ENCODE assay signal across 9 mouse cellular contexts in genomic region chr7:28944756-28945415, GRCm38 (mm10). TPM values are rescaled to one million over a fixed set of nuclear protein-coding genes. Genes with fewer than 3 reads are reported as not detected.
A peak's percentile ranks its signal among the peaks of the same experiment; 100 is the strongest.
DNase-seq lines count a peak whose midpoint lies in the region; ATAC-seq lines count a peak whose summit lies in the region.
"Had no signal": no experiment of that assay in that cellular context is flagged by ENCODE, and none has a peak within 500 bp of the region (broad histone marks: within the 10 kb centered on the region; RNA-seq: fewer than 3 reads in every experiment).

No protein-coding gene starts in this region.

- peaks cover 3% of the 10 kb centered on the region; the same call in 1 of the 2 replicates for H3K36me3 ChIP-seq in kidney, embryonic 14.5 days (ENCODE audit: control insufficient read depth, insufficient read depth, low read length)
- H3K36me3 ChIP-seq in forebrain, embryonic 10.5 days (replicated peaks), result peaks cover 67% of the 10 kb centered on the region
- peaks cover 56% of the 10 kb centered on the region for H3K36me3 ChIP-seq in limb, embryonic 10.5 days

- no peak overlapping the region for H3K4me3 ChIP-seq in kidney, embryonic 14.5 days (ENCODE audit: low read length)
- H3K4me3 ChIP-seq in forebrain, embryonic 10.5 days, result peak overlapping the region; percentile 25; the same call in 1 of the 2 replicates
- H3K4me3 ChIP-seq in limb, embryonic 10.5 days, result peak overlapping the region; percentile 20

- H3K4me1 ChIP-seq in kidney, embryonic 14.5 days (ENCODE audit: control insufficient read depth, insufficient read depth, low read length), result peaks cover 71% of the 10 kb centered on the region
- H3K4me1 ChIP-seq in forebrain, embryonic 10.5 days, result peaks cover 96% of the 10 kb centered on the region
- H3K4me1 ChIP-seq in limb, embryonic 10.5 days, result peaks cover 85% of the 10 kb centered on the region

- no peak for DNase-seq in kidney, postnatal 10 days
- no peak for DNase-seq in forebrain, embryonic 10.5 days (ENCODE audit: extremely low spot score, low spot score)
- no peak for DNase-seq in limb, embryonic 10.5 days (ENCODE audit: low spot score)
- no peak for DNase-seq in urinary bladder, postnatal 10 days (ENCODE audit: low spot score)
- DNase-seq in layer of hippocampus, postnatal 10 days (ENCODE audit: low spot score in 2 of 2), result no peak
- no peak for DNase-seq in frontal cortex, postnatal 10 days (ENCODE audit: low spot score in 2 of 2)
- DNase-seq: lung, adult 2 months had no signal

- no peaks in the 10 kb centered on the region for H3K27me3 ChIP-seq in kidney, embryonic 14.5 days (ENCODE audit: control insufficient read depth, insufficient read depth, low read length)
- no peaks in the 10 kb centered on the region for H3K27me3 ChIP-seq in forebrain, embryonic 10.5 days (ENCODE audit: poor library complexity, severe bottlenecking)
- H3K27me3 ChIP-seq in limb, embryonic 10.5 days (ENCODE audit: low read depth, poor library complexity, severe bottlenecking), result no peaks in the 10 kb centered on the region

- peak overlapping the region; percentile 14; the same call in 1 of the 2 replicates for H3K9ac ChIP-seq in kidney, embryonic 14.5 days (ENCODE audit: low read depth, low read length)

- peak overlapping the region; percentile 85 for H3K27ac ChIP-seq in kidney, embryonic 14.5 days (ENCODE audit: low read depth, low read length)
- peak overlapping the region; percentile 85 for H3K27ac ChIP-seq in forebrain, embryonic 10.5 days
- peak overlapping the region; percentile 88 for H3K27ac ChIP-seq in limb, embryonic 10.5 days

- ATAC-seq in kidney, embryonic 14.5 days (ENCODE audit: low FRiP score, low TSS enrichment), result 0 out of 2 replicates have a peak, but pooled peaks have one; percentile 5
- peak; percentile 80 for ATAC-seq in CD4-positive, CD25-positive, alpha-beta regulatory T cell, adult 4 months

- 45% methylated on average over 6 of the region's 6 CpGs for WGBS in kidney, embryonic 14.5 days
- WGBS in forebrain, embryonic 10.5 days, result 34% methylated on average over 6 of the region's 6 CpGs
- 41% methylated on average over 6 of the region's 6 CpGs for WGBS in limb, embryonic 10.5 days

- H3K4me2 ChIP-seq in kidney, embryonic 14.5 days (replicated peaks; ENCODE audit: low read depth, low read length), result 0 out of 2 replicates have a peak overlapping the region, but pooled peaks have one; percentile 15

- H3K9me3 ChIP-seq in kidney, embryonic 14.5 days (ENCODE audit: control insufficient read depth, low read length), result no peaks in the 10 kb centered on the region
- H3K9me3 ChIP-seq in forebrain, embryonic 10.5 days, result no peaks in the 10 kb centered on the region
- H3K9me3 ChIP-seq in limb, embryonic 10.5 days (replicated peaks), result no peaks in the 10 kb centered on the region

RNA-seq across cellular contexts. Expression of gene Actn4, which starts 17.3 kb away (rescaled TPM):
- 176 and 239 TPM in 2 replicates for polyA plus RNA-seq in kidney, embryonic 14.5 days (2014; fragmentation: Nextera tagmentation; extraction: Ambion mirVana)
- polyA plus RNA-seq in CD4-positive, CD25-positive, alpha-beta regulatory T cell, adult 4 months (2017; shearing (Covaris generic)), result 100 to 1,000 TPM in 1 of 2 experiments, 10 to 100 TPM in 1; 82.6 to 106 TPM
- 235 and 255 TPM in 2 replicates for polyA plus RNA-seq in forebrain, embryonic 10.5 days (2016; fragmentation: Nextera tagmentation; extraction: Ambion mirVana)
- 253 and 285 TPM in 2 replicates for polyA plus RNA-seq in limb, embryonic 10.5 days (2016; fragmentation: Nextera tagmentation; extraction: Ambion mirVana)
- total RNA-seq in layer of hippocampus, postnatal 10 days (2021), result 100 to 1,000 TPM; 128 to 129 TPM

RNA-seq across cellular contexts. Expression of gene Eif3k, which starts 36.8 kb away (rescaled TPM):
- 458 and 497 TPM in 2 replicates for polyA plus RNA-seq in kidney, embryonic 14.5 days (2014; fragmentation: Nextera tagmentation; extraction: Ambion mirVana)
- 100 to 1,000 TPM; 656 to 763 TPM for polyA plus RNA-seq in CD4-positive, CD25-positive, alpha-beta regulatory T cell, adult 4 months (2017; shearing (Covaris generic))
- polyA plus RNA-seq in forebrain, embryonic 10.5 days (2016; fragmentation: Nextera tagmentation; extraction: Ambion mirVana), result 415 and 425 TPM in 2 replicates
- polyA plus RNA-seq in limb, embryonic 10.5 days (2016; fragmentation: Nextera tagmentation; extraction: Ambion mirVana), result 446 and 467 TPM in 2 replicates
- total RNA-seq in layer of hippocampus, postnatal 10 days (2021), result 100 to 1,000 TPM; 177 to 178 TPM

RNA-seq across cellular contexts. Expression of gene Map4k1, which starts 37.0 kb away (rescaled TPM):
- polyA plus RNA-seq in kidney, embryonic 14.5 days (2014; fragmentation: Nextera tagmentation; extraction: Ambion mirVana), result 9.8 and 12.6 TPM in 2 replicates
- polyA plus RNA-seq in CD4-positive, CD25-positive, alpha-beta regulatory T cell, adult 4 months (2017; shearing (Covaris generic)), result 100 to 1,000 TPM in 1 of 2 experiments, 10 to 100 TPM in 1; 93.7 to 171 TPM
- polyA plus RNA-seq in forebrain, embryonic 10.5 days (2016; fragmentation: Nextera tagmentation; extraction: Ambion mirVana), result 10.2 and 13.4 TPM in 2 replicates
- polyA plus RNA-seq in limb, embryonic 10.5 days (2016; fragmentation: Nextera tagmentation; extraction: Ambion mirVana), result 18.9 and 19.4 TPM in 2 replicates
- total RNA-seq in layer of hippocampus, postnatal 10 days (2021), result 1 to 10 TPM; 4.6 to 5.8 TPM
